Mouse (Mus musculus) megakaryocyte, embryonic 14.5 days (primary cell): ENCODE data around the gene Prdx1.

Source experiments
- FLI1 ChIP-seq: IDR thresholded peaks from 2 replicates; pipeline ENCODE4 v1.6.1; 2012; ENCODE audit warnings: low read length, inconsistent platforms, mixed read lengths
- GATA1 ChIP-seq: IDR thresholded peaks from 3 replicates; pipeline ENCODE4 v1.6.1; 2012; ENCODE audit warnings: mixed read lengths, low read length, inconsistent platforms, borderline replicate concordance

DNA sequence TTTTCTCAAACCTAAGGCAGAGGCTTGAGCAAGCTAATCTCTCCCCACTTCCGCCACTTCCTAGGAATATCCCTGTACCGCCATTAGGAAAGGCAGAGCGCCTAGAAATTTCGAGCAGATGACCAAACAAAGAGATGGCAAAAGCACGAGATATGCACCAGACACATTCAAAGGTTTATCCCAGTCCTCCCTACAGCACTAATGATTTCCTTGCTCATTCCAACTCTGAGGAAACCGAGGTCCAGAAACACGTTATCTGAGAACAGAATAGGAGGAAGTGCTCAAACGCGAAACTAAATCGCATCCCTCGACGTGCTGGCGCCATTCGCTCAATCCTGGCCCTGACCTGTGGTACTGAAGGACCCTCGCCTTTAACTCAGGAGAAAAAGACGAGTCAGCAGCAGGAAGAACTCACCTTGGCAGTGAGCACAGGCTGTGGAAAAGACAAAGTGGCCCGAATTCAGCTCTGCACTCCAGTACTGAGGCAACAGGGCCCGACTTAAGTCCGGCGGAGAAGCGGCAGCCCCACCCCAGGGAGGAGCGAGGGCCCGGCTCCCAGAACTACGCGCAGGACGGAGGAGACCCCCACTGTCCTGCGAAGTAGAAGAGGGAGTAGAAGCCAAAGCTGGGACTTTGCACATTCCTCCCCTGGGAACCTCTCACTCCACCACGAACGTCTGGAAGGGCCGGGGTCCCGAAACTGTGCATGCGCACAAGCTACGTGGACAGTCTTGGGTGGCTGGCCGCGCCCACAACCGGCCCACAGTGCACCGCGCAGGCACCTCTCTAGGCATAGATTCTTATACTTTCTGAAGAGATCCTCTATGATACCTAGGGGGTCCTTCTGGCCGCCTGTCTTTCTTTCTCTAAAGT lies 34.2 kb upstream of the Prdx1 start, which contains the start of gene Akr1a1:
- TF ChIP-seq GATA1 (no peak), FLI1 (no peak)
